Mouse (Mus musculus): ENCODE results near the gene Rnf114. TPM values are rescaled to one million over a fixed set of nuclear protein-coding genes. Genes with fewer than 3 reads are reported as not detected.

Rnf114 gene
- 78.5 and 79.0 TPM in 2 replicates for polyA plus RNA-seq (2015; fragmentation: Nextera tagmentation; extraction: Ambion mirVana)

- Histone ChIP-seq H3K9me3 (replicated peaks; ENCODE audit: control insufficient read depth, low read length) (no peaks in the 10 kb centered on the region), H3K9ac (ENCODE audit: low read length) (peak within 1 kb of the TSS; percentile 98), H3K27ac (ENCODE audit: low read length) (peak within 1 kb of the TSS; percentile 95), H3K4me2 (ENCODE audit: low read depth, low read length) (peak within 1 kb of the TSS; percentile 97), H3K36me3 (ENCODE audit: control insufficient read depth, insufficient read depth) (no peaks in the 10 kb centered on the region; the same call in 1 of the 2 replicates), H3K27me3 (ENCODE audit: control insufficient read depth, insufficient read depth, low read length) (no peaks in the 10 kb centered on the region), H3K4me3 (ENCODE audit: low read length) (peak within 1 kb of the TSS; percentile 100), H3K4me1 (ENCODE audit: control insufficient read depth, insufficient read depth, low read length) (peaks cover 24% of the 10 kb centered on the region)
- ATAC-seq (replicated peaks; ENCODE audit: extremely low read depth, insufficient read depth, low FRiP score) = peak; percentile 50
- WGBS = 2% methylated on average over 52 of the region's 52 CpGs
Observed at GRCm38 (mm10) chr2:167491757-167492708, at the start of gene Rnf114. TSS of gene Rnf114 (plus strand) at chr2:167492645.

GRCm38 (mm10) chr2:167443411-167444193 is 48.8 kb upstream of the Rnf114 start:
- no peak overlapping the region for H3K9ac ChIP-seq (ENCODE audit: low read length)
- no peaks in the 10 kb centered on the region for H3K9me3 ChIP-seq (replicated peaks; ENCODE audit: control insufficient read depth, low read length)
- WGBS = 89% methylated on average over 4 of the region's 4 CpGs
- H3K4me3 ChIP-seq (ENCODE audit: low read length) = no peak overlapping the region
- ATAC-seq (replicated peaks; ENCODE audit: extremely low read depth, insufficient read depth, low FRiP score) = no peak
- peaks cover 35% of the 10 kb centered on the region for H3K36me3 ChIP-seq (ENCODE audit: control insufficient read depth, insufficient read depth)
- no peaks in the 10 kb centered on the region for H3K27me3 ChIP-seq (ENCODE audit: control insufficient read depth, insufficient read depth, low read length)
- H3K4me1 ChIP-seq (ENCODE audit: control insufficient read depth, insufficient read depth, low read length) = 0 out of 2 replicates have a peak, but pooled peaks cover 3% of the 10 kb centered on the region
- H3K4me2 ChIP-seq (ENCODE audit: low read depth, low read length) = no peak overlapping the region
- no peak overlapping the region for H3K27ac ChIP-seq (ENCODE audit: low read length)

GRCm38 (mm10) chr2:167445911-167446780 is 46.3 kb upstream of the Rnf114 start:
- peaks cover 26% of the 10 kb centered on the region for H3K36me3 ChIP-seq (ENCODE audit: control insufficient read depth, insufficient read depth)
- no peak for ATAC-seq (replicated peaks; ENCODE audit: extremely low read depth, insufficient read depth, low FRiP score)

GRCm38 (mm10) chr2:167447207-167447606 is 45.2 kb upstream of the Rnf114 start:
- Histone ChIP-seq H3K36me3 (ENCODE audit: control insufficient read depth, insufficient read depth) (peaks cover 26% of the 10 kb centered on the region), H3K4me3 (ENCODE audit: low read length) (no peak overlapping the region), H3K27me3 (ENCODE audit: control insufficient read depth, insufficient read depth, low read length) (no peaks in the 10 kb centered on the region), H3K9ac (ENCODE audit: low read length) (no peak overlapping the region), H3K4me1 (ENCODE audit: control insufficient read depth, insufficient read depth, low read length) (0 out of 2 replicates have a peak, but pooled peaks cover 3% of the 10 kb centered on the region), H3K27ac (ENCODE audit: low read length) (no peak overlapping the region), H3K4me2 (ENCODE audit: low read depth, low read length) (no peak overlapping the region), H3K9me3 (replicated peaks; ENCODE audit: control insufficient read depth, low read length) (no peaks in the 10 kb centered on the region)
- ATAC-seq (replicated peaks; ENCODE audit: extremely low read depth, insufficient read depth, low FRiP score) = no peak
- WGBS = 90% methylated on average over 7 of the region's 7 CpGs

More at GRCm38 (mm10) chr2:167445911-167446780, 46.3 kb upstream of the Rnf114 start:
- no peaks in the 10 kb centered on the region for H3K27me3 ChIP-seq (ENCODE audit: control insufficient read depth, insufficient read depth, low read length)
- WGBS = 68% methylated on average over 20 of the region's 20 CpGs
- no peak overlapping the region for H3K4me3 ChIP-seq (ENCODE audit: low read length)
- 0 out of 2 replicates have a peak, but pooled peaks cover 3% of the 10 kb centered on the region for H3K4me1 ChIP-seq (ENCODE audit: control insufficient read depth, insufficient read depth, low read length)
- no peak overlapping the region for H3K4me2 ChIP-seq (ENCODE audit: low read depth, low read length)
- H3K27ac ChIP-seq (ENCODE audit: low read length) = peak overlapping the region; percentile 36; the same call in 1 of the 2 replicates
- no peak overlapping the region for H3K9ac ChIP-seq (ENCODE audit: low read length)
- H3K9me3 ChIP-seq (replicated peaks; ENCODE audit: control insufficient read depth, low read length) = no peaks in the 10 kb centered on the region

- Histone ChIP-seq H3K4me2 (ENCODE audit: low read depth, low read length) (no peak overlapping the region), H3K4me1 (ENCODE audit: control insufficient read depth, insufficient read depth, low read length) (0 out of 2 replicates have a peak, but pooled peaks cover 3% of the 10 kb centered on the region), H3K9me3 (replicated peaks; ENCODE audit: control insufficient read depth, low read length) (no peaks in the 10 kb centered on the region), H3K9ac (ENCODE audit: low read length) (no peak overlapping the region), H3K4me3 (ENCODE audit: low read length) (no peak overlapping the region), H3K27me3 (ENCODE audit: control insufficient read depth, insufficient read depth, low read length) (no peaks in the 10 kb centered on the region), H3K27ac (ENCODE audit: low read length) (no peak overlapping the region), H3K36me3 (ENCODE audit: control insufficient read depth, insufficient read depth) (peaks cover 26% of the 10 kb centered on the region)
- ATAC-seq (replicated peaks; ENCODE audit: extremely low read depth, insufficient read depth, low FRiP score) = no peak
- 81% methylated on average over 8 of the region's 8 CpGs for WGBS
Observed at GRCm38 (mm10) chr2:167447629-167448028, 44.8 kb upstream of the Rnf114 start.

GRCm38 (mm10) chr2:167449331-167450275 is 42.8 kb upstream of the Rnf114 start:
- Histone ChIP-seq H3K27me3 (ENCODE audit: control insufficient read depth, insufficient read depth, low read length) (no peaks in the 10 kb centered on the region), H3K9me3 (replicated peaks; ENCODE audit: control insufficient read depth, low read length) (no peaks in the 10 kb centered on the region), H3K4me1 (ENCODE audit: control insufficient read depth, insufficient read depth, low read length) (0 out of 2 replicates have a peak, but pooled peaks cover 3% of the 10 kb centered on the region), H3K9ac (ENCODE audit: low read length) (no peak overlapping the region), H3K4me2 (ENCODE audit: low read depth, low read length) (no peak overlapping the region), H3K4me3 (ENCODE audit: low read length) (no peak overlapping the region), H3K36me3 (ENCODE audit: control insufficient read depth, insufficient read depth) (peaks cover 29% of the 10 kb centered on the region), H3K27ac (ENCODE audit: low read length) (no peak overlapping the region)
- ATAC-seq (replicated peaks; ENCODE audit: extremely low read depth, insufficient read depth, low FRiP score) = no peak
- WGBS = 89% methylated on average over 21 of the region's 21 CpGs

GRCm38 (mm10) chr2:167450647-167451046 is 41.8 kb upstream of the Rnf114 start:
- 0 out of 2 replicates have a peak, but pooled peaks cover 3% of the 10 kb centered on the region for H3K4me1 ChIP-seq (ENCODE audit: control insufficient read depth, insufficient read depth, low read length)
- ATAC-seq (replicated peaks; ENCODE audit: extremely low read depth, insufficient read depth, low FRiP score) = no peak
- H3K9me3 ChIP-seq (replicated peaks; ENCODE audit: control insufficient read depth, low read length) = no peaks in the 10 kb centered on the region
- no peak overlapping the region for H3K9ac ChIP-seq (ENCODE audit: low read length)
- no peak overlapping the region for H3K4me3 ChIP-seq (ENCODE audit: low read length)
- no peak overlapping the region for H3K4me2 ChIP-seq (ENCODE audit: low read depth, low read length)
- no peak overlapping the region for H3K27ac ChIP-seq (ENCODE audit: low read length)
- no peaks in the 10 kb centered on the region for H3K27me3 ChIP-seq (ENCODE audit: control insufficient read depth, insufficient read depth, low read length)
- peaks cover 35% of the 10 kb centered on the region for H3K36me3 ChIP-seq (ENCODE audit: control insufficient read depth, insufficient read depth)
- 89% methylated on average over 8 of the region's 8 CpGs for WGBS

All from heart, embryonic 16.5 days (tissue).